Mouse (Mus musculus) left cerebral cortex, postnatal 4 days (tissue): ENCODE results near the gene Mmp14. TPM values are rescaled to one million over a fixed set of nuclear protein-coding genes. Genes with fewer than 3 reads are reported as not detected.

Source experiments
- DNase-seq: peaks from one replicate; pipeline ENCODE4 v3.0.0-alpha.2; 2022
- intact Hi-C: fragments of 180-260 bp; cut with DNase I; formaldehyde crosslinking; loops from one replicate; pipeline ENCODE4 v1.15.1; 2025
- total RNA-seq, 2 experiments: library from RNA; stranded (reverse); gene quantifications; 2 replicates each; pipeline ENCODE4 v1.2.3; 2021

The Mmp14 gene
- total RNA-seq, 2 experiments from 2014 or later, result 44.0 to 47.9 TPM

- intact Hi-C loops, result loop anchor here (10.0 kb wide), 2 partner anchors 148 to 232 kb away; partner anchors contain the start of genes Cdh24 and Gm17606
- DNase-seq, result peak; percentile 38
Observed at GRCm38 (mm10) chr14:54412629-54413170, 18.7 kb upstream of the Mmp14 start.

GRCm38 (mm10) chr14:54413877-54414700 is 17.3 kb upstream of the Mmp14 start:
- DNase-seq, result no peak
- intact Hi-C loops, result loop anchor here (10.0 kb wide), 2 partner anchors 149 to 231 kb away; partner anchors contain the start of genes Cdh24 and Gm17606

- no peak for DNase-seq
- intact Hi-C loops, result loop anchor here (10.0 kb wide), 2 partner anchors 151 to 229 kb away; partner anchors contain the start of genes Cdh24 and Gm17606
Observed at GRCm38 (mm10) chr14:54415241-54416020, 16.0 kb upstream of the Mmp14 start.

- intact Hi-C loops, result loop anchor here (10.0 kb wide), 2 partner anchors 152 to 228 kb away; partner anchors contain the start of genes Cdh24 and Gm17606
Observed at GRCm38 (mm10) chr14:54416229-54416775, 15.1 kb upstream of the Mmp14 start.

GRCm38 (mm10) chr14:54416830-54417229 is 14.6 kb upstream of the Mmp14 start:
- no peak for DNase-seq
- intact Hi-C loops, result loop anchor here (10.0 kb wide), 2 partner anchors 152 to 228 kb away; partner anchors contain the start of genes Cdh24 and Gm17606

More at GRCm38 (mm10) chr14:54416229-54416775, 15.1 kb upstream of the Mmp14 start:
- DNase-seq, result no peak

- intact Hi-C loops, result loop anchor here (10.0 kb wide), 2 partner anchors 153 to 227 kb away; partner anchors contain the start of genes Cdh24 and Gm17606
- DNase-seq, result no peak
Observed at GRCm38 (mm10) chr14:54417623-54418081, 13.8 kb upstream of the Mmp14 start, which contains the start of gene Slc7a7. Gene Slc7a7, minus strand, starts transcription at chr14:54417780.

- no peak for DNase-seq
- intact Hi-C loops, result no loop called here
Observed at GRCm38 (mm10) chr14:54421014-54421413, 10.4 kb upstream of the Mmp14 start.

- intact Hi-C loops, result no loop called here
- no peak for DNase-seq
Observed at GRCm38 (mm10) chr14:54423406-54423805, 8.0 kb upstream of the Mmp14 start.

GRCm38 (mm10) chr14:54424634-54425033 is 6.8 kb upstream of the Mmp14 start:
- DNase-seq, result no peak
- intact Hi-C loops, result no loop called here

- intact Hi-C loops, result no loop called here
- no peak for DNase-seq
Observed at GRCm38 (mm10) chr14:54425540-54425939, 5.9 kb upstream of the Mmp14 start.

- DNase-seq, result no peak
- intact Hi-C loops, result no loop called here
Observed at GRCm38 (mm10) chr14:54426003-54426688, 5.3 kb upstream of the Mmp14 start.

- peak; percentile 92 for DNase-seq
- intact Hi-C loops, result no loop called here
Observed at GRCm38 (mm10) chr14:54426689-54427398, 4.6 kb upstream of the Mmp14 start, which contains the start of gene Mrpl52. Gene Mrpl52, plus strand, starts transcription at chr14:54426909.

- intact Hi-C loops, result no loop called here
- DNase-seq, result no peak
Observed at GRCm38 (mm10) chr14:54427696-54428095, 3.7 kb upstream of the Mmp14 start.

- intact Hi-C loops, result no loop called here
- no peak for DNase-seq
Observed at GRCm38 (mm10) chr14:54428421-54428820, 3.0 kb upstream of the Mmp14 start.

- intact Hi-C loops, result no loop called here
- DNase-seq, result no peak
Observed at GRCm38 (mm10) chr14:54429332-54430093, 1.9 kb upstream of the Mmp14 start.

- intact Hi-C loops, result no loop called here
- DNase-seq, result no peak
Observed at GRCm38 (mm10) chr14:54430406-54431145, 836 bp upstream of the Mmp14 start.

GRCm38 (mm10) chr14:54432078-54432836 is 845 bp downstream of the Mmp14 start:
- peak; percentile 53 for DNase-seq
- intact Hi-C loops, result no loop called here
